ENCODE assay signal across 25 mouse cellular contexts in genomic region chr6:94849533-94849932, GRCm38 (mm10).
DNase-seq lines count a peak whose midpoint lies in the region; ATAC-seq and TF ChIP-seq lines count a peak whose summit lies in the region.
"Had no signal": no experiment of that assay in that cellular context is flagged by ENCODE, and none has a peak within 500 bp of the region (broad histone marks: within the 10 kb centered on the region; RNA-seq: fewer than 3 reads in every experiment).

No protein-coding gene starts in this region.

- H3K36me3 ChIP-seq in heart, embryonic 16.5 days (ENCODE audit: control insufficient read depth, insufficient read depth) = no peaks in the 10 kb centered on the region
- no peaks in the 10 kb centered on the region for H3K36me3 ChIP-seq in stomach, embryonic 14.5 days (ENCODE audit: control insufficient read depth, insufficient read depth, low read length)
- H3K36me3 ChIP-seq in stomach, postnatal 0 days (ENCODE audit: control insufficient read depth, insufficient read depth, low read length) = no peaks in the 10 kb centered on the region
- no peaks in the 10 kb centered on the region for H3K36me3 ChIP-seq in limb, embryonic 15.5 days
- H3K36me3 ChIP-seq: embryonic facial prominence, embryonic 13.5 days; kidney, embryonic 15.5 days; liver, embryonic 15.5 days; lung, embryonic 15.5 days had no signal

- no peaks in the 10 kb centered on the region for H3K27me3 ChIP-seq in heart, embryonic 16.5 days (ENCODE audit: control insufficient read depth, insufficient read depth, low read length)
- no peaks in the 10 kb centered on the region for H3K27me3 ChIP-seq in stomach, embryonic 14.5 days (ENCODE audit: control insufficient read depth, insufficient read depth, low read length)
- H3K27me3 ChIP-seq in stomach, postnatal 0 days (ENCODE audit: control insufficient read depth, insufficient read depth, low read length) = no peaks in the 10 kb centered on the region
- no peaks in the 10 kb centered on the region for H3K27me3 ChIP-seq in limb, embryonic 15.5 days
- H3K27me3 ChIP-seq: embryonic facial prominence, embryonic 13.5 days; forebrain, embryonic 13.5 days; kidney, embryonic 15.5 days; liver, embryonic 15.5 days; lung, embryonic 15.5 days had no signal

- WGBS in heart, embryonic 16.5 days = 77% methylated on average over 3 of the region's 3 CpGs
- 45% methylated on average over 3 of the region's 3 CpGs for WGBS in stomach, embryonic 14.5 days
- 55% methylated on average over 3 of the region's 3 CpGs for WGBS in stomach, postnatal 0 days
- WGBS in limb, embryonic 15.5 days = 32% methylated on average over 3 of the region's 3 CpGs

- peaks cover 6% of the 10 kb centered on the region for H3K4me1 ChIP-seq in heart, embryonic 16.5 days (ENCODE audit: control insufficient read depth, insufficient read depth, low read length)
- H3K4me1 ChIP-seq in stomach, embryonic 14.5 days (ENCODE audit: control insufficient read depth, insufficient read depth, low read length) = 0 out of 2 replicates have a peak, but pooled peaks cover 4% of the 10 kb centered on the region
- H3K4me1 ChIP-seq in stomach, postnatal 0 days (replicated peaks; ENCODE audit: control insufficient read depth, insufficient read depth) = no peaks in the 10 kb centered on the region
- H3K4me1 ChIP-seq in limb, embryonic 15.5 days = peaks cover 14% of the 10 kb centered on the region; the same call in 1 of the 2 replicates
- H3K4me1 ChIP-seq: forebrain, embryonic 13.5 days; kidney, embryonic 15.5 days; liver, embryonic 15.5 days; lung, embryonic 15.5 days had no signal

- TF ChIP-seq EP300 in stomach, postnatal 0 days (optimal IDR thresholded peaks at IDR 0.05) = no peak

- H3K9ac ChIP-seq in heart, embryonic 16.5 days (ENCODE audit: low read length) = no peak overlapping the region
- H3K9ac ChIP-seq in stomach, embryonic 14.5 days (replicated peaks; ENCODE audit: low read depth, low read length) = no peak overlapping the region
- H3K9ac ChIP-seq in stomach, postnatal 0 days (ENCODE audit: low read length) = no peak overlapping the region
- no peak overlapping the region for H3K9ac ChIP-seq in limb, embryonic 15.5 days
- H3K9ac ChIP-seq: embryonic facial prominence, embryonic 13.5 days; forebrain, embryonic 13.5 days; kidney, embryonic 15.5 days; liver, embryonic 15.5 days; lung, embryonic 15.5 days had no signal

- no peak overlapping the region for H3K4me2 ChIP-seq in heart, embryonic 16.5 days (ENCODE audit: low read depth, low read length)
- H3K4me2 ChIP-seq in stomach, embryonic 14.5 days (replicated peaks; ENCODE audit: low read depth, low read length) = no peak overlapping the region
- no peak overlapping the region for H3K4me2 ChIP-seq in stomach, postnatal 0 days (replicated peaks; ENCODE audit: low read depth)
- H3K4me2 ChIP-seq in limb, embryonic 15.5 days = no peak overlapping the region
- H3K4me2 ChIP-seq: embryonic facial prominence, embryonic 13.5 days; forebrain, embryonic 13.5 days; kidney, embryonic 15.5 days; liver, embryonic 15.5 days; lung, embryonic 15.5 days had no signal

- no peak for DNase-seq in heart, adult 9 months (ENCODE audit: low spot score in 2 of 2)
- DNase-seq in stomach, postnatal 0 days (ENCODE audit: low spot score) = no peak
- no peak for DNase-seq in gastrocnemius, postnatal 4 days (ENCODE audit: low spot score in 2 of 2)
- DNase-seq: adrenal gland, postnatal 25 days; cerebellum, adult 11-12 months; cerebellum, adult 9-11 months; embryo, embryonic 11 days; gastrocnemius, postnatal 25 days; heart, adult 2 months; kidney, adult 18-20 months; kidney, postnatal 4 days; left cerebral cortex, postnatal 4 days; midbrain, embryonic 14.5 days; thymus, adult 18-20 months; thymus, postnatal 36 days had no signal

- H3K27ac ChIP-seq in heart, embryonic 16.5 days (ENCODE audit: low read length) = peak overlapping the region; percentile 23; the same call in 1 of the 2 replicates
- H3K27ac ChIP-seq in stomach, embryonic 14.5 days (ENCODE audit: low read length) = peak overlapping the region; percentile 10; the same call in 1 of the 2 replicates
- no peak overlapping the region for H3K27ac ChIP-seq in stomach, postnatal 0 days (replicated peaks)
- H3K27ac ChIP-seq in limb, embryonic 15.5 days = peak overlapping the region; percentile 72; the same call in 1 of the 2 replicates
- H3K27ac ChIP-seq: forebrain, embryonic 13.5 days; heart, adult 2 months; kidney, embryonic 15.5 days; liver, embryonic 15.5 days; lung, embryonic 15.5 days had no signal

- ATAC-seq in heart, embryonic 16.5 days (replicated peaks; ENCODE audit: extremely low read depth, insufficient read depth, low FRiP score) = no peak
- ATAC-seq in stomach, embryonic 14.5 days (ENCODE audit: insufficient number of reproducible peaks, insufficient read depth, low FRiP score, low read depth) = peak; percentile 58; the same call in 1 of the 2 replicates
- no peak for ATAC-seq in stomach, postnatal 0 days (ENCODE audit: low FRiP score, low TSS enrichment)
- ATAC-seq in limb, embryonic 15.5 days (ENCODE audit: insufficient number of reproducible peaks, low FRiP score, low TSS enrichment, low read depth) = 0 out of 2 replicates have a peak, but pooled peaks have one; percentile 30
- ATAC-seq in erythroid progenitor cell, adult 5-6 weeks (replicated peaks; ENCODE audit: low FRiP score, poor library complexity, severe bottlenecking) = no peak
- ATAC-seq: forebrain, embryonic 13.5 days; hindbrain, embryonic 16.5 days had no signal

- no peak overlapping the region for H3K4me3 ChIP-seq in heart, embryonic 16.5 days (ENCODE audit: low read length)
- H3K4me3 ChIP-seq in stomach, embryonic 14.5 days (ENCODE audit: low read depth, low read length) = no peak overlapping the region
- no peak overlapping the region for H3K4me3 ChIP-seq in stomach, postnatal 0 days (ENCODE audit: low read depth, low read length)
- H3K4me3 ChIP-seq in limb, embryonic 15.5 days = no peak overlapping the region
- H3K4me3 ChIP-seq: embryonic facial prominence, embryonic 13.5 days; forebrain, embryonic 13.5 days; heart, adult 2 months; kidney, embryonic 15.5 days; liver, embryonic 15.5 days; lung, embryonic 15.5 days had no signal

- no peaks in the 10 kb centered on the region; the same call in 1 of the 2 replicates for H3K9me3 ChIP-seq in heart, embryonic 16.5 days (replicated peaks; ENCODE audit: control insufficient read depth, low read length)
- H3K9me3 ChIP-seq in stomach, embryonic 14.5 days (ENCODE audit: control insufficient read depth, low read depth, low read length) = no peaks in the 10 kb centered on the region
- no peaks in the 10 kb centered on the region for H3K9me3 ChIP-seq in stomach, postnatal 0 days (ENCODE audit: control insufficient read depth, low read length)
- H3K9me3 ChIP-seq in limb, embryonic 15.5 days = no peaks in the 10 kb centered on the region
- H3K9me3 ChIP-seq: embryonic facial prominence, embryonic 13.5 days; forebrain, embryonic 13.5 days; kidney, embryonic 15.5 days; liver, embryonic 15.5 days; lung, embryonic 15.5 days had no signal

- TF ChIP-seq CTCF in stomach, postnatal 0 days (IDR thresholded peaks at IDR 0.05; ENCODE audit: low read depth) = no peak

Comparison
In these comparisons a context has a peak if more than half of its experiments do, and no peak if none do; other contexts are left out.
1. ATAC-seq: peak in stomach, embryonic 14.5 days (single experiment) and limb, embryonic 15.5 days (single experiment); none in heart, embryonic 16.5 days (single experiment), stomach, postnatal 0 days (single experiment) and erythroid progenitor cell, adult 5-6 weeks (single experiment).